Comparison of ENCODE assay signal across 10 mouse cellular contexts in the genomic region with DNA sequence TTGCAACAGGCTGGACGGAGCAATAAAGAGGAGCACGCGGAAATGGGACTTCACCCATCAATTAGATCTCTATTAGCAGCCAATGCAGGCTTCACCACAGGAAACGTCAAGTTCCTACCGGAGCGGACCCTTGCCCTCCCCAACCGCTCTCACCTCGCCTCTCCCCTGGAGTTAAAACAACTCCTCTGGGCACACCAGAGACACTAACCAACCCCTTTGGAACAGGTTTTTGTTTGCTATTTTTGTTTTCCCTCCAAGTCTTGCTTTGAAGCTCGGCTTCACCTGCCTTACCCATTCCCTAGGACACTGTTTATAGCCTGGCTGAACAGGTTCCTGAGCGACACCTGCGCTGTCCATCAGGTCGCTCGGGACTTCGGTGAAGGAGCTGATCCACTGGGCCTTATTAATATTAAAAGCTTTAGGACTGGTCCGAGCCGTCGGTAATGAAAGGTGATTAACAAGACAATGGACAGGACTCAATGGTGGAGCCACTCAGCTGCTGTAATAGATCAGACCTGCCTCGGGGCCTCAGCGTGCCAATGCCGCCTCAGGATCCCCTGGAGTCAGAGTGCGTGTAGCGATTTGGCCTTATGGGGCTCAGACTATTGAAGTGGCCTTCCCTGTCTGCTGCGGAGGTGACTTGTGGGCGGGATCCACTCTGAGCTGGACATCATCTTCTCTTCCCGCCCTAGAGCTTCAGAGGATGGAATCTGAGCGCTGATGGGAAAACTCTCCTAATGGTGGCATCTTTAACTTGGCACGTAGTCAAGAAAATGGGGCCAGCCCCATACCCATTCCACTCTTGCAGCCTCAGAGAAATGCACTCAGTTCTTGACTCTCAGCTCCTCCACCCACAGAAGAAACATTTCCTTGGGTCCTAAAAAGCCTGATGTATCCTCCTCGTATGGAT. TPM values are rescaled to one million over a fixed set of nuclear protein-coding genes. Genes with fewer than 3 reads are reported as not detected.
A peak's percentile ranks its signal among the peaks of the same experiment; 100 is the strongest.
DNase-seq lines count a peak whose midpoint lies in the region; ATAC-seq lines count a peak whose summit lies in the region.
"Had no signal": no experiment of that assay in that cellular context is flagged by ENCODE, and none has a peak within 500 bp of the region (broad histone marks: within the 10 kb centered on the region; RNA-seq: fewer than 3 reads in every experiment).

No protein-coding gene starts in this region.

- no peaks in the 10 kb centered on the region for H3K36me3 ChIP-seq in forebrain, embryonic 11.5 days (ENCODE audit: control insufficient read depth, insufficient read depth, low read length)
- no peaks in the 10 kb centered on the region for H3K36me3 ChIP-seq in limb, embryonic 12.5 days

- no peak overlapping the region for H3K27ac ChIP-seq in forebrain, embryonic 11.5 days (ENCODE audit: low read depth, low read length)
- no peak overlapping the region for H3K27ac ChIP-seq in limb, embryonic 12.5 days

- peak overlapping the region; percentile 61 for H3K4me2 ChIP-seq in forebrain, embryonic 11.5 days (ENCODE audit: low read depth, low read length, severe bottlenecking)
- peak overlapping the region; percentile 55 for H3K4me2 ChIP-seq in limb, embryonic 12.5 days

- no peaks in the 10 kb centered on the region for H3K9me3 ChIP-seq in forebrain, embryonic 11.5 days (ENCODE audit: control insufficient read depth, low read length)
- H3K9me3 ChIP-seq in limb, embryonic 12.5 days: no peaks in the 10 kb centered on the region

- DNase-seq in retina, postnatal 1 day: peak; percentile 41
- no peak for DNase-seq in retina, embryonic 14.5 days (ENCODE audit: low spot score)
- no peak for DNase-seq in forebrain, embryonic 11.5 days (ENCODE audit: low spot score)
- no peak for DNase-seq in thymus, postnatal 14 days
- no peak for DNase-seq in layer of hippocampus, adult 18-20 months (ENCODE audit: low spot score in 2 of 2)
- no peak for DNase-seq in cerebellum, postnatal 10 days
- DNase-seq: adrenal gland, postnatal 14 days; cerebellum, adult 9-10 months; right cerebral cortex, postnatal 25 days had no signal

- peak overlapping the region; percentile 27 for H3K4me3 ChIP-seq in forebrain, embryonic 11.5 days (ENCODE audit: low read depth, low read length)
- peak overlapping the region; percentile 32; the same call in 1 of the 2 replicates for H3K4me3 ChIP-seq in limb, embryonic 12.5 days (replicated peaks)

- H3K4me1 ChIP-seq in forebrain, embryonic 11.5 days (replicated peaks; ENCODE audit: control insufficient read depth, insufficient read depth, low read length): peaks cover 14% of the 10 kb centered on the region; the same call in 1 of the 2 replicates
- peaks cover 15% of the 10 kb centered on the region for H3K4me1 ChIP-seq in limb, embryonic 12.5 days (replicated peaks)

- peaks cover 61% of the 10 kb centered on the region for H3K27me3 ChIP-seq in forebrain, embryonic 11.5 days (ENCODE audit: control insufficient read depth, insufficient read depth, low read length)
- peaks cover 91% of the 10 kb centered on the region for H3K27me3 ChIP-seq in limb, embryonic 12.5 days

- WGBS in forebrain, embryonic 11.5 days: 1% methylated on average over 28 of the region's 28 CpGs
- WGBS in limb, embryonic 12.5 days: 1% methylated on average over 28 of the region's 28 CpGs

- peak; percentile 40; the same call in 1 of the 2 replicates for ATAC-seq in forebrain, embryonic 11.5 days (replicated peaks; ENCODE audit: low FRiP score)
- no peak for ATAC-seq in limb, embryonic 12.5 days (ENCODE audit: insufficient number of reproducible peaks, insufficient read depth, low FRiP score, low TSS enrichment, low read depth)

- H3K9ac ChIP-seq in forebrain, embryonic 11.5 days (ENCODE audit: low read length): no peak overlapping the region
- H3K9ac ChIP-seq in limb, embryonic 12.5 days (replicated peaks): no peak overlapping the region; the same call in 1 of the 2 replicates

RNA-seq across cellular contexts. Expression of a gene that starts 45.0 kb away (rescaled TPM):
- 106 and 117 TPM in 2 replicates for polyA plus RNA-seq in forebrain, embryonic 11.5 days (2014; fragmentation: Nextera tagmentation; extraction: Ambion mirVana)
- 77.4 and 80.3 TPM in 2 replicates for polyA plus RNA-seq in limb, embryonic 12.5 days (2016; fragmentation: Nextera tagmentation; extraction: Ambion mirVana)
- 10 to 100 TPM; 94.7 to 97.3 TPM for total RNA-seq in layer of hippocampus, adult 18-20 months (2021)
